Mouse (Mus musculus) small intestine, adult 10 weeks (tissue): ENCODE measurements around the gene Frmpd4. TPM values are rescaled to one million over a fixed set of nuclear protein-coding genes. Genes with fewer than 3 reads are reported as not detected.

ENCODE experiments used
- polyA plus RNA-seq: library from polyadenylated mRNA; stranded (reverse); fragments of 350-450 nt; fragmentation: Illumina TruSeq; extraction: RNeasy Lipid Tissue Mini Kit (QIAGEN cat#74804); gene quantifications from one replicate; pipeline ENCODE4 v1.2.3, GENCODE M21; 2014; ENCODE audit warnings: low replicate concordance

The Frmpd4 gene
- 0.11 TPM for polyA plus RNA-seq

GRCm38 (mm10) chrX:168577131-168577530 lies at the start of gene Frmpd4:
Gene Frmpd4 (minus strand): TSS chrX:168577231.

Other genes with a start within 250 kb of the Frmpd4 start
- gene Msl3, start 96.7 kb upstream of the Frmpd4 start, polyA plus RNA-seq, result 99.9 TPM
- 8.2 TPM for gene Arhgap6, start 217.9 kb upstream of the Frmpd4 start, polyA plus RNA-seq